Mouse (Mus musculus) liver, embryonic 15.5 days (tissue): Measurements from ENCODE around the gene Gm9922. TPM values are rescaled to one million over a fixed set of nuclear protein-coding genes. Genes with fewer than 3 reads are reported as not detected.

Experiments
- ATAC-seq: fragments of 200-750 bp; cut with Nextera tagmentation; 2 replicates; pipeline ENCODE4 v1.8.0; 2017; ENCODE audit warnings: moderate number of reproducible peaks, mild to moderate bottlenecking, moderate library complexity; ENCODE audit not compliant: insufficient read depth
- H3K27ac ChIP-seq: fragments of 300-500 bp; sonication (generic); replicated peaks from 2 replicates; pipeline ENCODE4 v1.5.1; 2015; ENCODE audit warnings: mild to moderate bottlenecking, inconsistent platforms
- H3K27me3 ChIP-seq: fragments of 300-500 bp; sonication (generic); 2 replicates; pipeline ENCODE4 v1.6.1; 2015; ENCODE audit warnings: mild to moderate bottlenecking, inconsistent platforms
- H3K36me3 ChIP-seq: fragments of 300-500 bp; sonication (generic); replicated peaks from 2 replicates; pipeline ENCODE4 v1.6.1; 2015; ENCODE audit warnings: moderate library complexity, mild to moderate bottlenecking, inconsistent platforms
- H3K4me1 ChIP-seq: fragments of 300-500 bp; sonication (generic); replicated peaks from 2 replicates; pipeline ENCODE4 v1.6.1; 2015; ENCODE audit warnings: inconsistent platforms
- H3K4me2 ChIP-seq: fragments of 300-500 bp; sonication (generic); 2 replicates; pipeline ENCODE4 v1.6.1; 2015; ENCODE audit warnings: moderate library complexity, mild to moderate bottlenecking, inconsistent platforms
- H3K4me3 ChIP-seq: fragments of 300-500 bp; sonication (generic); replicated peaks from 2 replicates; pipeline ENCODE4 v1.5.1; 2015; ENCODE audit warnings: mild to moderate bottlenecking, inconsistent platforms
- H3K9ac ChIP-seq: fragments of 300-500 bp; sonication (generic); 2 replicates; pipeline ENCODE4 v1.6.1; 2015; ENCODE audit warnings: moderate library complexity, mild to moderate bottlenecking, inconsistent platforms
- H3K9me3 ChIP-seq: fragments of 300-500 bp; sonication (generic); replicated peaks from 2 replicates; pipeline ENCODE4 v1.6.1; 2016; ENCODE audit warnings: inconsistent platforms
- WGBS: fragments of 180-500 bp; shearing (Covaris S2); methylation state at CpG from one replicate; pipeline ENCODE4 v1.1.7; 2015; ENCODE audit warnings: mixed read lengths; ENCODE audit not compliant: insufficient replicate concordance; 5-methylcytosine and 5-hydroxymethylcytosine counted together
- polyA plus RNA-seq: library from polyadenylated mRNA; unstranded; fragments of >200 nt; fragmentation: Nextera tagmentation; extraction: Ambion mirVana; gene quantifications from 2 replicates; pipeline ENCODE4 v1.2.1, GENCODE M21; 2015

Gm9922 gene
- polyA plus RNA-seq, 1 experiment from 2014 or later: not detected

- Histone ChIP-seq H3K36me3 (no peaks in the 10 kb centered on the region), H3K4me1 (no peaks in the 10 kb centered on the region), H3K4me3 (no peak overlapping the region), H3K27ac (no peak overlapping the region), H3K9me3 (no peaks in the 10 kb centered on the region), H3K4me2 (no peak overlapping the region), H3K9ac (no peak overlapping the region), H3K27me3 (no peaks in the 10 kb centered on the region)
- ATAC-seq: no peak
- WGBS: 63% methylated on average over 7 of the region's 7 CpGs
Observed at GRCm38 (mm10) chr14:101748436-101748835, 18.8 kb upstream of the Gm9922 start.

- Histone ChIP-seq H3K27ac (no peak overlapping the region), H3K36me3 (no peaks in the 10 kb centered on the region), H3K9me3 (no peaks in the 10 kb centered on the region), H3K4me1 (no peaks in the 10 kb centered on the region), H3K4me2 (no peak overlapping the region), H3K4me3 (no peak overlapping the region), H3K9ac (no peak overlapping the region), H3K27me3 (no peaks in the 10 kb centered on the region)
- ATAC-seq: no peak
- 79% methylated on average over 11 of the region's 11 CpGs for WGBS
Observed at GRCm38 (mm10) chr14:101747811-101748210, 18.2 kb upstream of the Gm9922 start.

GRCm38 (mm10) chr14:101746635-101747034 is 17.0 kb upstream of the Gm9922 start:
- no peak for ATAC-seq
- H3K27me3 ChIP-seq: no peaks in the 10 kb centered on the region
- H3K9me3 ChIP-seq: no peaks in the 10 kb centered on the region
- no peak overlapping the region for H3K4me3 ChIP-seq
- no peaks in the 10 kb centered on the region for H3K36me3 ChIP-seq
- WGBS: 75% methylated on average over 3 of the region's 3 CpGs
- no peak overlapping the region for H3K27ac ChIP-seq
- no peak overlapping the region for H3K9ac ChIP-seq
- H3K4me2 ChIP-seq: no peak overlapping the region
- H3K4me1 ChIP-seq: no peaks in the 10 kb centered on the region

- no peak overlapping the region for H3K9ac ChIP-seq
- H3K4me1 ChIP-seq: no peaks in the 10 kb centered on the region
- H3K4me3 ChIP-seq: no peak overlapping the region
- no peak overlapping the region for H3K4me2 ChIP-seq
- H3K36me3 ChIP-seq: no peaks in the 10 kb centered on the region
- ATAC-seq: no peak
- no peak overlapping the region for H3K27ac ChIP-seq
- 47% methylated on average over 4 of the region's 4 CpGs for WGBS
- H3K9me3 ChIP-seq: no peaks in the 10 kb centered on the region
- H3K27me3 ChIP-seq: no peaks in the 10 kb centered on the region
Observed at GRCm38 (mm10) chr14:101737501-101737900, 7.9 kb upstream of the Gm9922 start.

- H3K4me1 ChIP-seq: no peaks in the 10 kb centered on the region; the same call in 1 of the 2 replicates
- no peak for ATAC-seq
- no peak overlapping the region for H3K27ac ChIP-seq
- H3K9me3 ChIP-seq: no peaks in the 10 kb centered on the region
- no peak overlapping the region for H3K4me2 ChIP-seq
- H3K4me3 ChIP-seq: no peak overlapping the region
- H3K9ac ChIP-seq: no peak overlapping the region
- 26% methylated on average over 10 of the region's 10 CpGs for WGBS
- peaks cover 34% of the 10 kb centered on the region for H3K27me3 ChIP-seq
- no peaks in the 10 kb centered on the region for H3K36me3 ChIP-seq
Observed at GRCm38 (mm10) chr14:101733542-101734303, 4.1 kb upstream of the Gm9922 start.

- peak overlapping the region; percentile 72 for H3K4me2 ChIP-seq
- H3K9me3 ChIP-seq: no peaks in the 10 kb centered on the region
- no peak for ATAC-seq
- no peak overlapping the region for H3K9ac ChIP-seq
- H3K36me3 ChIP-seq: no peaks in the 10 kb centered on the region
- H3K4me3 ChIP-seq: peak overlapping the region; percentile 54
- H3K27ac ChIP-seq: no peak overlapping the region
- H3K4me1 ChIP-seq: no peaks in the 10 kb centered on the region; the same call in 1 of the 2 replicates
- H3K27me3 ChIP-seq: peaks cover 53% of the 10 kb centered on the region
- 3% methylated on average over 28 of the region's 28 CpGs for WGBS
Observed at GRCm38 (mm10) chr14:101729972-101730692, 518 bp upstream of the Gm9922 start.

- Histone ChIP-seq H3K36me3 (no peaks in the 10 kb centered on the region), H3K4me3 (no peak overlapping the region)
- 63% methylated on average over 2 of the region's 2 CpGs for WGBS
Observed at GRCm38 (mm10) chr14:101714414-101714813, 15.2 kb downstream of the Gm9922 start.

GRCm38 (mm10) chr14:101707088-101707487 is 22.5 kb downstream of the Gm9922 start:
- no peak for ATAC-seq

More at GRCm38 (mm10) chr14:101714414-101714813, 15.2 kb downstream of the Gm9922 start:
- Histone ChIP-seq H3K4me2 (no peak overlapping the region), H3K9ac (no peak overlapping the region), H3K27me3 (no peaks in the 10 kb centered on the region), H3K4me1 (no peaks in the 10 kb centered on the region), H3K9me3 (no peaks in the 10 kb centered on the region), H3K27ac (no peak overlapping the region)
- ATAC-seq: no peak

GRCm38 (mm10) chr14:101704479-101704878 is 25.1 kb downstream of the Gm9922 start:
- Histone ChIP-seq H3K9me3 (no peaks in the 10 kb centered on the region), H3K36me3 (no peaks in the 10 kb centered on the region), H3K4me1 (no peaks in the 10 kb centered on the region), H3K27me3 (no peaks in the 10 kb centered on the region), H3K9ac (no peak overlapping the region), H3K4me2 (no peak overlapping the region), H3K4me3 (no peak overlapping the region), H3K27ac (no peak overlapping the region)
- 57% methylated on average over 4 of the region's 4 CpGs for WGBS
- no peak for ATAC-seq

More at GRCm38 (mm10) chr14:101707088-101707487, 22.5 kb downstream of the Gm9922 start:
- H3K4me3 ChIP-seq: no peak overlapping the region
- H3K4me1 ChIP-seq: no peaks in the 10 kb centered on the region
- H3K27me3 ChIP-seq: no peaks in the 10 kb centered on the region
- H3K9ac ChIP-seq: no peak overlapping the region
- no peaks in the 10 kb centered on the region for H3K36me3 ChIP-seq
- no peak overlapping the region for H3K4me2 ChIP-seq
- no peak overlapping the region for H3K27ac ChIP-seq
- no peaks in the 10 kb centered on the region for H3K9me3 ChIP-seq
- WGBS: 56% methylated on average over 5 of the region's 5 CpGs

- H3K4me2 ChIP-seq: no peak overlapping the region
- H3K9me3 ChIP-seq: no peaks in the 10 kb centered on the region
- no peak overlapping the region for H3K9ac ChIP-seq
- H3K36me3 ChIP-seq: 0 out of 2 replicates have a peak, but pooled peaks cover 4% of the 10 kb centered on the region
- H3K27ac ChIP-seq: no peak overlapping the region
- no peak overlapping the region for H3K4me3 ChIP-seq
- H3K4me1 ChIP-seq: no peaks in the 10 kb centered on the region
- 58% methylated on average over 2 of the region's 2 CpGs for WGBS
- H3K27me3 ChIP-seq: no peaks in the 10 kb centered on the region
- no peak for ATAC-seq
Observed at GRCm38 (mm10) chr14:101688406-101688805, 41.2 kb downstream of the Gm9922 start.

- no peaks in the 10 kb centered on the region for H3K4me1 ChIP-seq
- H3K4me2 ChIP-seq: no peak overlapping the region
- ATAC-seq: no peak
- WGBS: 75% methylated on average over 6 of the region's 6 CpGs
- H3K9ac ChIP-seq: no peak overlapping the region
- no peak overlapping the region for H3K27ac ChIP-seq
- H3K9me3 ChIP-seq: no peaks in the 10 kb centered on the region
- H3K27me3 ChIP-seq: no peaks in the 10 kb centered on the region
- H3K4me3 ChIP-seq: no peak overlapping the region
- H3K36me3 ChIP-seq: 0 out of 2 replicates have a peak, but pooled peaks cover 4% of the 10 kb centered on the region
Observed at GRCm38 (mm10) chr14:101687696-101688095, 41.9 kb downstream of the Gm9922 start.
